Mouse (Mus musculus): ENCODE data around the gene Tsku.

GRCm38 (mm10) chr7:98403996-98404395, 42.9 kb upstream of the Tsku start:
- TF ChIP-seq CTCF (IDR thresholded peaks at IDR 0.05; ENCODE audit: control insufficient read depth, insufficient read depth, insufficient replicate concordance, low read depth, low read length), result no peak
- no peak for TF ChIP-seq POLR2A (IDR thresholded peaks at IDR 0.05; ENCODE audit: control insufficient read depth, low read depth, low read length)

All from testis, adult 2 months (tissue).